Mouse (Mus musculus) adrenal gland, postnatal 4 days (tissue): Measurements from ENCODE around the gene Car9. TPM values are rescaled to one million over a fixed set of nuclear protein-coding genes. Genes with fewer than 3 reads are reported as not detected.

Source experiments
- DNase-seq, 2 experiments: peaks; one replicate each; pipeline ENCODE4 v3.0.0; 2021 to 2022; ENCODE audit warnings: low spot score in 2 of 2, mixed read lengths in 2 of 2
- total RNA-seq, 2 experiments: library from RNA; stranded (reverse); gene quantifications; 2 replicates each; pipeline ENCODE4 v1.2.3; 2021

The Car9 gene
- total RNA-seq, 2 experiments from 2014 or later: 1.4 to 1.5 TPM

DNA sequence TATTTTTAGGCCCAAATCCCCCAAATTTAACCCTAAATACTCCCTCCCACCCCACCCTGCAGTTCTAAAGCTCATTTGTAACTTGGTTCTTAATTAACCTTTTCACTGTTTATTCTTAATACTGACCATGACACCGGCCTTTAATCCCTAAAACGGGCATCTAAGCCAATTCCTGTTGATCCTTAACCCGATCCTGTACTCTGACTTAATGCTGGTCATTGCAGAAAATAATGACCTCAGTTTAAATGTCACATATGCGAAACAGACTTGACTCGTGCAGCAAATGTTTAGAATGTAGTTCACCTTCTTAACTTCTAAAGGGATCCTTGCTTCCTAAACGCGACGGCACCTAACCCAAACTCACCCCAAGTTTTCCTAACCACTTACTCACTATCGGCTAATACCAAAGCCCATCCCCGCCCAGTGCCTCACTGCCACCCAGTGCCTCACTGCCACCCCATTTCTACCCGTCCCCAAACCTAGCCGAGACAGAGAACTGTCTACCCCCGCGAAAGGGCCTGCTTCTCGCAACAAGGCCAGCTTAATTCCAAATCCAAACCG is 54.8 kb downstream of the Car9 start:
- DNase-seq: peak in 1 of 2 experiments; percentile 22

DNA sequence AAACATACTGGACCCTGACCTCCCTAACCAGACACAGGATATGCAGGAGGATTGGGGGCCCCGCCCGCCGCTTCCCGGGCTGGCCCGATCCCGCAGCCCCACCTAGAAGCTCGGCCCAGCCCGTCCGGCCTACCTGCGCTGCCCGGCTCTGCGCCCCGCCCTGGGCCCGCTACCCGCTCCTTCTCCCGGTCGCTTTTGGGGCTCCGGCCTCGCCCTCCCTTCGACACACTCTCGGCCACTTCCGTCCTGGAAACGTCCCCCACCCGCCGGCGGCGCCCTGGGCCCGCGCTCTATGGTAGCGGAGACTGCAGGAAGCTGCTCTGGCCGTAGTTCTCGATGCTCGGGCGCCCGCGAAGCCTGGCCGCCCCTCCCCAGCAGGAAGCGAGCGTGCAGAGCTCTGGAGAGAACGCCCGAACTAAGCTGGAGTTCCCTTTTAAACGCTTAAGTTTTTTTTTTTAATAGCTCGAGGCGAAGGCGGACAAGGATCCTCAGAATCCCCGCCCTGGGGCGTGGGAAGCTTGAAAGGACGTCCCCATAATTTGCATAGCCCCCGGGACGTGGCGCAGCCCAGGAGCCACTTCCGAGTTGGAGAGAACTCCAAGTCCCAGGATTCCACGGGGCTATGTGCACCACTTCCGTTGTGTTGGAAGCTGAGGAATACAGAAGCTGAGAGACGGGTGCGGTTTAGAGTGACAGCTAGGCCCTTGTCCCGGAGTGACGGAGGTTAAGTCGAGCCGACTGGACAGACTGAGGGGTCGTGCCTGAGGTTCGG is 55.4 kb downstream of the Car9 start, which contains the start of the genes Creb3 and Tln1:
Gene Creb3 (plus strand): TSS at position 336 of the 772 bp plus-strand sequence.
Gene Tln1 (minus strand): TSS at position 695 of the 772 bp plus-strand sequence.
- peak; percentile 83 to 90 for DNase-seq

GRCm38 (mm10) chr4:43562769-43563600 is 56.2 kb downstream of the Car9 start:
- no peak for DNase-seq

Other genes starting within 250 kb of the Car9 start
- under 1 TPM; 0.68 to 0.90 TPM for gene Atp8b5, start 239.8 kb upstream of the Car9 start, total RNA-seq
- 10 to 100 TPM; 29.7 to 34.5 TPM for gene Rusc2, start 125.0 kb upstream of the Car9 start, total RNA-seq
- gene Fam166b, start 77.8 kb upstream of the Car9 start, total RNA-seq: under 1 TPM in 1 of 2 experiments, not detected in 1; 0.25 TPM
- gene Tesk1, start 65.0 kb upstream of the Car9 start, total RNA-seq: 10 to 100 TPM; 57.3 to 60.5 TPM
- gene Cd72, start 52.3 kb upstream of the Car9 start, total RNA-seq: 1 to 10 TPM in 1 of 2 experiments, under 1 TPM in 1; 0.95 to 2.1 TPM
- not detected for gene Sit1, start 23.2 kb upstream of the Car9 start, total RNA-seq
- gene Ccdc107, start 14.1 kb upstream of the Car9 start, total RNA-seq: 10 to 100 TPM; 44.3 TPM
- gene Arhgef39, start 7.3 kb upstream of the Car9 start, total RNA-seq: 10 to 100 TPM; 11.3 to 15.0 TPM
- 100 to 1,000 TPM; 135 to 293 TPM for gene Tpm2, start 16.8 kb downstream of the Car9 start, total RNA-seq
- gene Creb3, start 55.4 kb downstream of the Car9 start, total RNA-seq: 100 to 1,000 TPM; 130 to 160 TPM
- gene Tln1, start 55.7 kb downstream of the Car9 start, total RNA-seq: 100 to 1,000 TPM; 209 to 246 TPM
- 10 to 100 TPM; 65.3 to 68.5 TPM for gene Rgp1, start 71.7 kb downstream of the Car9 start, total RNA-seq
- gene Gba2, start 71.9 kb downstream of the Car9 start, total RNA-seq: 10 to 100 TPM; 17.8 to 18.2 TPM
- gene Msmp, start 77.5 kb downstream of the Car9 start, total RNA-seq: 1 to 10 TPM; 1.4 to 2.2 TPM
- gene Npr2, start 125.0 kb downstream of the Car9 start, total RNA-seq: 10 to 100 TPM; 43.0 to 47.5 TPM
- gene Spag8, start 146.6 kb downstream of the Car9 start, total RNA-seq: 1 to 10 TPM; 1.2 to 1.4 TPM
- gene Hint2, start 149.5 kb downstream of the Car9 start, total RNA-seq: 10 to 100 TPM; 76.5 to 83.8 TPM
- gene Tmem8b, start 162.0 kb downstream of the Car9 start, total RNA-seq: 10 to 100 TPM; 11.3 to 11.6 TPM
- under 1 TPM; 0.31 to 0.62 TPM for gene Fam221b, start 162.2 kb downstream of the Car9 start, total RNA-seq
- not detected for gene Olfr70, start 193.8 kb downstream of the Car9 start, total RNA-seq
- not detected for gene Olfr71, start 203.3 kb downstream of the Car9 start, total RNA-seq
- 1 to 10 TPM; 2.4 to 3.6 TPM for gene Hrct1, start 220.2 kb downstream of the Car9 start, total RNA-seq
- gene Spaar, start 223.1 kb downstream of the Car9 start, total RNA-seq: 1 to 10 TPM; 1.4 to 2.0 TPM